Mouse (Mus musculus) Patski (cell line): ENCODE results near the gene Zfp148. TPM values are rescaled to one million over a fixed set of nuclear protein-coding genes. Genes with fewer than 3 reads are reported as not detected.

Experiments
- ATAC-seq: fragments of 100-300 bp; one replicate; pipeline ENCODE4 v1.8.0; 2021
- CTCF ChIA-PET: fragments of 350-600 bp; sonication (Branson Sonifier 250); formaldehyde crosslinking; loops from one replicate; lab custom pipeline; 2022; ENCODE audit warnings: inconsistent platforms; lab: Charles Lee
- POLR2A ChIA-PET: fragments of 350-600 bp; sonication (Branson Sonifier 250); formaldehyde crosslinking; loops from one replicate; lab custom pipeline; 2022; ENCODE audit warnings: antibody characterized with exemption, inconsistent platforms; lab: Charles Lee
- DNase-seq: peaks from one replicate; pipeline ENCODE4 v3.0.0-alpha.2; 2011; ENCODE audit warnings: low read depth, low spot score
- H3K27me3 ChIP-seq: fragments of 371-371 bp; one replicate; pipeline ENCODE4 v1.5.1; 2021
- CTCF ChIP-seq: fragments of 100-300 bp; IDR thresholded peaks from one replicate; pipeline ENCODE4 v1.5.1; 2021
- in situ Hi-C: fragments of 300-500 bp; cut with MboI; formaldehyde crosslinking; loops from 3 replicates; pipeline ENCODE4 v1.11.1; 2018; ENCODE audit warnings: low pct_unique_long_range_greater_than_20kb, mixed read lengths
- polyA plus RNA-seq: library from polyadenylated mRNA; unstranded; gene quantifications from one replicate; pipeline ENCODE4 v1.2.3, GENCODE M21; 2021

The Zfp148 gene
- polyA plus RNA-seq, 1 experiment from 2014 or later = 46.3 TPM

DNA sequence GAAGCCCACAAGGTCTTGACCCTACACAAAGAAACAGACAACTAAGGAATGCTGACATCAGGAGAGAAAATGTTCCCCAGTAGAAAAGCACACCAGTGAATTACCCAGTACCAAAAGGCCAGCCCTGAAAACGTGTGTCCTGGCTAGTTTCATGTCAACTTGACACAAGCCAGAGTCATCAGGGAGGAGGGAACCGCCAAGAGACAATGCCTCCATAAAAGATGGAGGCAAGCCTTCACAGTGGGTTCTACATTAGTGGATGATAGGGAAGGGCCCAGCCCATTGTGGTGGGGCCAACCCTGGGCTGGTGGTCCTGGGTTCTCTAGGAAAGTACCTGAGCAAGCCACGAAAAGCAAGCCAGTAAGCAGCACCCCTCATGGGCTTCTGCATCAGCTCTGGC lies 34.3 kb upstream of the Zfp148 start:
- in situ Hi-C loops = no loop called here
- ChIA-PET CTCF (no interaction called here), POLR2A (no interaction called here)
- H3K27me3 ChIP-seq = no peaks in the 10 kb centered on the region
- no peak for TF ChIP-seq CTCF
- DNase-seq (no peak), ATAC-seq (no peak)

DNA sequence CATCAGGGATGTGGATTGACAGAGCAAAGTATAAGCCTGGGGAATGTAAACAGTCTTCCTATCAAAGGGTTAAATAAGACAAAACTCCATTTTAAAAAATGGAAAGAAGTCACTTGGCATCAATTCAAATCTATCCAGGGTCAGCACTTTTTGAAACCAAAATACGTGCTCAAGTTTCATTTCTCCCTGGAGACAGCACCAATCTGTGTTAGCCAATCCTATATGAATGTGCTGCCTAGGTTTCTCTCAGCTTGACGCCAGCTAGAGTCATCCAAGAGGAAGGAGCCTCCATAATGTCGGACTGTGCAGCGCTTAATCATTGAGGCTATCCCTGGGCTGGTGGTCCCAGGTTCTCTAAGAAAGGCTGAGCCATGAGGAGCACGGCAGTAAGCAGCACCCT lies 33.5 kb upstream of the Zfp148 start:
- DNase-seq (no peak), ATAC-seq (no peak)
- TF ChIP-seq CTCF = no peak
- H3K27me3 ChIP-seq = no peaks in the 10 kb centered on the region
- CTCF ChIA-PET = no interaction called here
- POLR2A ChIA-PET = no interaction called here
- in situ Hi-C loops = no loop called here

DNA sequence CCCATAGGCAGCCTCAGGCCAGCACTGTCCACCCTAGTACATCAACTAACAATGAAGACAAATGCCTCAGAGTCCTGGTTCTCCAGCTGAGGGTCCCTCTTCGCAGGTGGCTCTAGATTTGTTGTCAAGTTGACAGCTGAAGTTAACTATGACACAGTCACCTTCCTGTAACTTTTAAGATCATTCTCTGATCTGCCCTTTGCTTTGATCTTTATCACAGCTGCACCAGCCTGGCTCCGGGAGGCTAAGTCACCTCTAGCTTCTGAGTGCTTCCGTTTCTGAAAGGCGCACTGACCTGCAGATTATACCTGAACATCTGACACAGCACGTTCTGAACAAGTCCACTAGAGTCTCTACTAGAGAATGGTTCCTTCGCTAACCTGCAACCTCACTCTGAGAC lies 22.8 kb upstream of the Zfp148 start:
- no peaks in the 10 kb centered on the region for H3K27me3 ChIP-seq
- ChIA-PET CTCF (no interaction called here), POLR2A (no interaction called here)
- DNase-seq = no peak
- in situ Hi-C loops = no loop called here
- TF ChIP-seq CTCF = no peak
- ATAC-seq = no peak

DNA sequence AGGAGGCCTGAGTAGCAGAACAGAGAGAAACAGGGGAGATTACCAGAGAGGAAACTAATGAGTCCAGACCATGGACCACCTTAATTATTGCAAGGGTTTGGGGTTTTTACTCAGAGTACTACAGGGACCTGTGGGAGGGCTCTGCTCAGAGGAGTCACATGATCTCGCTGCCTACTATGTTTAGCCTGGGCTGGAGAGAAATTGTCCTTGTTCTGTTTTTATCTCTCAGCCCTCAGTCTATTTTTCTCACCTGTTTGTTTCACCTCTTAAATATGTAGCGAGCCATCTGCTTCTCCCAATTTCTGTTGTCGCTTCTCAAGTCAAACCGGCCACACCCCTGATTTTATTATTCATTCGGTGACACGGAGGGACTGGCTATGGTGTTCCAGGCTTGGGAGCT lies 14.9 kb upstream of the Zfp148 start:
- CTCF ChIA-PET = interaction anchor here (2.2 kb wide), 1 partner anchor 26 kb away, joined by 4 read pairs; no protein-coding TSS in a partner anchor
- in situ Hi-C loops = no loop called here
- no peak for ATAC-seq
- DNase-seq = no peak
- no peaks in the 10 kb centered on the region for H3K27me3 ChIP-seq
- TF ChIP-seq CTCF = no peak
- POLR2A ChIA-PET = no interaction called here

DNA sequence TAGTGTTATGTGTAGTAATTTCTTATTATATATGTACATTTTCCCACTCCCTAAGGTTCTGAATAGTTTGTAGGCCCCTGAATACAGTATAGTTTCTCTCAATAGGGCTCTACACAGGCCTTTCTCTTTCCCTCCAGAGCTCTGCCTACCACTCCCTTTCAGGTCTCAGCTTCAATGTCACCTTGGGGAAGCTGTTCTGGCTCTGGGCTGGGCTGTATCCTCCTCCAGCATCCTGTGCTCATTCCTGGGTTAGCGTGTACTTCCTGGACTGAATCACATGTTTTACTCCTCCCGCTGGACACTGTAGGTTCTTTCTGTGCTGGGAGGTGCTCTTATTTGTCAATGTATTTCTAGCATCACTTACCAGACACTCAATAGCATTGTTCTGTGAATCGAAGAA lies 12.0 kb upstream of the Zfp148 start:
- TF ChIP-seq CTCF = no peak
- no peaks in the 10 kb centered on the region for H3K27me3 ChIP-seq
- DNase-seq (no peak), ATAC-seq (no peak)
- CTCF ChIA-PET = interaction anchor here (1.9 kb wide), 1 partner anchor 32 kb away, joined by 5 read pairs; no protein-coding TSS in a partner anchor
- POLR2A ChIA-PET = no interaction called here
- in situ Hi-C loops = no loop called here

DNA sequence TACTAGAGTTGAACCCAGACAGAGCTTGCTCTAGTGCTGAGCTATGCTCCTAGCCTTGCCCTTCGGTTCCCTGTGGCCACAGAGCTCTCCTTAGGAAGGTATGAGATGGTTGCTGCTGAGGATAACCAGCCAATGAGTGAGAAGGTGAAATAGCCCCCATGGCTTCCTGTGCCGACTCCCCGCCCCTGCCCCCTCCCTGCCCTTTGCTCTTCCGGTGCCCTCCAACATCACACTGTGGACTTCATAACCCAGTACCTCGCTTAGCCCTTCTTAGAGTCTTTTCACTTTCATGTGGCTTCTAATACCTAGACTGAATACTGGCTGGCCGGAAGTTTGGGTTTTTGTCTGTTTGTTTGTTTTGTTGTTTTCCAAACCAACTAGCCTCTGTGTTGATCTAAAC lies 9.8 kb upstream of the Zfp148 start:
- POLR2A ChIA-PET = no interaction called here
- DNase-seq (no peak), ATAC-seq (no peak)
- in situ Hi-C loops = no loop called here
- H3K27me3 ChIP-seq = no peaks in the 10 kb centered on the region
- TF ChIP-seq CTCF = no peak
- CTCF ChIA-PET = interaction anchor here (2.0 kb wide), 1 partner anchor 12 kb away, joined by 6 read pairs; no protein-coding TSS in a partner anchor

DNA sequence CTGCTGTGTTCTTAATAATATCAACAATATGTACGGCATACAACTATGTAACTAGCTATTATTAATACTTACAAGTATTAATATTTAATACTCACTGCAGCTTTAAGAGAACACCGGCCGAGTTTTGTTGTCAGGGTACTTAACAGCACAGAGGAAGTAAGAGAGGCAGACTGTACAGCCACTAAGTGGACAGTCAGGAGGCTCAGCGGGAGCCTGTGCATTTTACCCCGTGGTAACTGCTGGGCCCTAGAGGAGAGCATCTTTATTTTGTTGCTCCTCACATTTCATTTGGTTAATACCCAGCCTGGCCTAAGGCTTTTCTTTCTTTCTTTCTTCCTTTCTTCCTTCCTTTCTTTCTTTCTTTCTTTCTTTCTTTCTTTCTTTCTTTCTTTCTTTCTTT lies 8.0 kb upstream of the Zfp148 start:
- no peak for TF ChIP-seq CTCF
- ChIA-PET CTCF (interaction anchor here (2.0 kb wide), 1 partner anchor 13 kb away, joined by 6 read pairs; no protein-coding TSS in a partner anchor), POLR2A (no interaction called here)
- DNase-seq = no peak
- in situ Hi-C loops = no loop called here
- H3K27me3 ChIP-seq = no peaks in the 10 kb centered on the region
- no peak for ATAC-seq

DNA sequence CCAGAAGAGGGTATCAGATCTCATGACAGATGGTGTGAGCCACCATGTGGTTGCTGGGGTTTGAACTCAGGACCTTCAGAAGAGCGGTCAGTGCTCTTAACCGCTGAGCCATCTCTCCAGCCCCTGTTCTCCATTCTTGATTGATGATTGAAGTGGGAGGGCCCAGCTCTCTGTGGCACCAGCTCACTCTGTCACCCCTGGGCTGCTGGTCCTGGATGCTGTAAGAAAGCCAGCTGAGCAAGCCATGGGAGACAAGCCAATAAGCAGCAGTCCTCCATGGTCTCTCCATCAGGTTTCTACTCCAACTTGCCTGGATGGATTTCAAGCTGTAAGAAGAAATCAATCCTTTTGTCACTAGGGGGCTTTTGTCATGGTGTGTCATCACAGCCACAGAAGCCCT lies 7.3 kb upstream of the Zfp148 start:
- CTCF ChIA-PET = no interaction called here
- POLR2A ChIA-PET = no interaction called here
- in situ Hi-C loops = no loop called here
- ATAC-seq (no peak), DNase-seq (no peak)
- TF ChIP-seq CTCF = no peak
- no peaks in the 10 kb centered on the region for H3K27me3 ChIP-seq

DNA sequence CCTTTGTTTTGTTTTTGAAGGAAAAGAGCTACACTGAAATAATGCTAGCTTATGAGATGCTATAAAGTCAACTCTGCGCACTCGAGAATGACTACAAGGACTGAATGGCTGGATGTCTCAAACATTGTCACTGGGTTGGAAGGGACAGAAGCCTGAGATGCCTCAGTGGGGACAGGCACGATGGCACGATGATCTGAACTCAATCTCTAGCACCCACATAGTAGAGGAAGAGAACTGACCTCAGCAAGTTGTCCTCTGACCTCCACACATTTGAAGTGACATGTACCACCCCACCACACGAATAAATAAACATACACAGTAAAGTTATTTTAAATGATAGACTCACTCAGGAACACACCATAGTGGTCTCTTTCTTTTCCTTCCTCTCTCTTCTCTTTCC lies 4.4 kb upstream of the Zfp148 start:
- in situ Hi-C loops = no loop called here
- TF ChIP-seq CTCF = no peak
- POLR2A ChIA-PET = interaction anchor here (0.6 kb wide), 1 partner anchor 9 kb away, joined by 4 read pairs; no protein-coding TSS in a partner anchor
- no peaks in the 10 kb centered on the region for H3K27me3 ChIP-seq
- no peak for DNase-seq
- ATAC-seq = no peak
- CTCF ChIA-PET = no interaction called here

DNA sequence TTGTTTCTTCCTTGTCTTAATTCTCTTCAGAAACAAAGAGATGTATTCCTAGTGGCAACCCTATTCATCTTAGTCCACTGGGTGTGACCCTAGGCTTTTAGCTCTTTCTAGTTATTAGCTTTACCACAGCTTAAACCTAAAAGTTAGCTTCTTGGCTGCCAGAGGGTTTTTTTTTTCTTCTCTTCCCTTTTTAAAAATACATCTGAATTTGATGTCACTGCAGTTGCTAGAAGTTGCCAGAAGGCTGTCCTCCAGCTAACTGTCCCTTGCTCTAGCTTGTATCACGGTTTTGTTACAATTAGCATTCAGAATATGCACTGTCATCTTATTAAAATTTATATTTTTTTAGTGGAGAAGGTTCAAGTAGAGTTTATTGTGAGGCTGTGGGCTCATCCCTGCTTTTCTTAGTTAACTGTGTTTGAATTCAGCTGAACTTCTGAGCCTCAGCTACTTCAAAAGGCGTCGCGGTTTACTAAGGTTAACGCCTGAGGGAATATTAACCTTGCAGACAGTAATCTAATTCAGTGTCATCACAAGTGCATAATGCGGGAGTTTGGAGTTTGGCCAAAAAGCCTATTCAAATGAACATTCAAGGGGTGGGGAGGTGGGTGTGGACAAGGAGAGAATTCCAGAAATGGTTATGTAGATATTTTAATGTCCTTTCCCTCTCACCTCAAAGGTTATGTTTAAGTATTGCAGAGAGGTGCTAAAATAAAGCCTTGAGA lies 1.3 kb upstream of the Zfp148 start:
- ChIA-PET POLR2A (no interaction called here), CTCF (interaction anchor here (0.6 kb wide), 1 partner anchor 42 kb away, joined by 3 read pairs; no protein-coding TSS in a partner anchor)
- ATAC-seq = no peak

DNA sequence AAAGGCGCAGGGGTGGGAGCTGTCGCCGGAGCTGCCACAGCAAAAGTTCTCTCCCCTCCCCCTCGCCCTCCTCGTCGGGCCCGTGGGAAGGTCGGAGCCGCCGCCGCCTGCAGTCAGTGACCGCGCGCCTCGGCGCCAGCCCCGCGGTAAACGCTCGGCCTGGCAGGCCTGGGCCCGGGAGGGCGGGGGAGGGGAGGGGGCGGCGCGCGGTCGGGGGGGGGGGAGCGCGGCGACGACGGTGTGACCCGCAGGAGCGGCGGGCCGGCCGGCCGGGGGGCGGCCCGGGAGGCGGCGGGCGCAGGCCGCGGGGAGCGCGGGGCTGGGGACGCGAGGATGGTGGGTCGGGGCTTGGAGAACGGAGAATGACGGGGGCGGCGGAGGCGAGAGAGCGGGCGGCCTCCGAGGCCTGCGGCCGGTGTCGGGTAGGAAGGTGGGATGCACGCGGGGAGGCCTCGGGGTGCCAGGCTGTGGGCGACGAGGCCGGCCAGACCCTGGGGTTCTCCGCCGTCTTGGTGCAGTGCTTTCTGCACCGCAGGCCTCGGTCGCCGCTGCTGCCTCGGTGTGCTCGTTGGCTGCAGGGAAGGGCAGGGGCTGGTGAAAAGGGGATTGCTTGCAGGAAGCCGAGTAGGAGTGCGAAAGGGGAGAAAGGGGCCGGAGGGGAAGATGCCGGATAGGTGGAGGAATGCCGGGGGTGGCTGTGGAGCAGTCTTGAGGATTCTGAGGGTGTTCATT lies 412 bp downstream of the Zfp148 start:
- TF ChIP-seq CTCF = no peak
- H3K27me3 ChIP-seq = no peaks in the 10 kb centered on the region
- ChIA-PET POLR2A (no interaction called here), CTCF (interaction anchor here (1.2 kb wide), 1 partner anchor 44 kb away, joined by 3 read pairs; no protein-coding TSS in a partner anchor)
- DNase-seq (no peak), ATAC-seq (peak; percentile 60)
- in situ Hi-C loops = no loop called here

More for the DNA sequence above, 1.3 kb upstream of the Zfp148 start:
- DNase-seq = no peak
- H3K27me3 ChIP-seq = no peaks in the 10 kb centered on the region
- in situ Hi-C loops = no loop called here
- TF ChIP-seq CTCF = peak; percentile 13
